Mouse (Mus musculus) midbrain, embryonic 14.5 days (tissue): ENCODE measurements around the gene Vwa5b1. TPM values are rescaled to one million over a fixed set of nuclear protein-coding genes. Genes with fewer than 3 reads are reported as not detected.
A peak's percentile ranks its signal among the peaks of the same experiment; 100 is the strongest.

ENCODE experiments used
- ATAC-seq: fragments of 200-750 bp; cut with Nextera tagmentation; 2 replicates; pipeline ENCODE4 v1.8.0; 2017; ENCODE audit warnings: moderate number of reproducible peaks, moderate library complexity; ENCODE audit not compliant: low FRiP score, low TSS enrichment
- DNase-seq: peaks from one replicate; pipeline ENCODE4 v3.0.0-alpha.2; 2015
- H3K27ac ChIP-seq: fragments of 300-500 bp; sonication (generic); replicated peaks from 2 replicates; pipeline ENCODE4 v1.5.1; 2014; ENCODE audit warnings: mild to moderate bottlenecking, low read depth, low read length, moderate library complexity
- H3K27me3 ChIP-seq: fragments of 300-500 bp; sonication (generic); 2 replicates; pipeline ENCODE4 v1.6.1; 2014; ENCODE audit warnings: low read length, control low read depth, mixed read lengths; ENCODE audit not compliant: control insufficient read depth, insufficient read depth
- H3K36me3 ChIP-seq: fragments of 300-500 bp; sonication (generic); 2 replicates; pipeline ENCODE4 v1.6.1; 2014; ENCODE audit warnings: low read length, control low read depth; ENCODE audit not compliant: control insufficient read depth, insufficient read depth
- H3K4me1 ChIP-seq: fragments of 300-500 bp; sonication (generic); 2 replicates; pipeline ENCODE4 v1.6.1; 2014; ENCODE audit warnings: mild to moderate bottlenecking, antibody characterized with exemption, low read length, control low read depth; ENCODE audit not compliant: control insufficient read depth, insufficient read depth
- H3K4me2 ChIP-seq: fragments of 300-500 bp; sonication (generic); 2 replicates; pipeline ENCODE4 v1.6.1; 2014; ENCODE audit warnings: mild to moderate bottlenecking, low read length, moderate library complexity
- H3K4me3 ChIP-seq: fragments of 300-500 bp; sonication (generic); replicated peaks from 2 replicates; pipeline ENCODE4 v1.5.1; 2014; ENCODE audit warnings: low read depth, low read length
- H3K9ac ChIP-seq: fragments of 300-500 bp; sonication (generic); replicated peaks from 2 replicates; pipeline ENCODE4 v1.6.1; 2014; ENCODE audit warnings: mild to moderate bottlenecking, low read length, moderate library complexity
- H3K9me3 ChIP-seq: fragments of 300-500 bp; sonication (generic); 2 replicates; pipeline ENCODE4 v1.6.1; 2016; ENCODE audit warnings: low read length, control low read depth, mixed read lengths; ENCODE audit not compliant: control insufficient read depth
- WGBS: fragments of 180-500 bp; shearing (Covaris S2); extraction: QIAGEN DNeasy Blood & Tissue Kit; methylation state at CpG from one replicate; pipeline ENCODE4 v1.1.7; 2014; 5-methylcytosine and 5-hydroxymethylcytosine counted together
- polyA plus RNA-seq: library from polyadenylated mRNA; unstranded; fragments of >200 nt; fragmentation: Nextera tagmentation; extraction: Ambion mirVana; gene quantifications from 2 replicates; pipeline ENCODE4 v1.2.1, GENCODE M21; 2014

Gene Vwa5b1
- 1.2 and 1.6 TPM in 2 replicates for polyA plus RNA-seq

GRCm38 (mm10) chr4:138635428-138636145 is at the start of gene Vwa5b1:
Gene Vwa5b1, minus strand, starts transcription at chr4:138635884.
- Histone ChIP-seq H3K4me2 (peak within 1 kb of the TSS; percentile 22; the same call in 1 of the 2 replicates), H3K36me3 (no peaks in the 10 kb centered on the region), H3K27me3 (no peaks in the 10 kb centered on the region), H3K27ac (peak within 1 kb of the TSS; percentile 45), H3K4me3 (no peak within 1 kb of the TSS), H3K4me1 (peaks cover 10% of the 10 kb centered on the region), H3K9me3 (no peaks in the 10 kb centered on the region), H3K9ac (no peak within 1 kb of the TSS; the same call in 1 of the 2 replicates)
- ATAC-seq: peak; percentile 27; the same call in 1 of the 2 replicates
- DNase-seq: peak; percentile 67
- WGBS: 17% methylated on average over 8 of the region's 8 CpGs

- Histone ChIP-seq H3K4me3 (no peak overlapping the region), H3K9ac (no peak overlapping the region), H3K4me1 (peaks cover 9% of the 10 kb centered on the region; the same call in 1 of the 2 replicates), H3K36me3 (no peaks in the 10 kb centered on the region), H3K27me3 (no peaks in the 10 kb centered on the region), H3K4me2 (no peak overlapping the region), H3K27ac (peak overlapping the region; percentile 46; the same call in 1 of the 2 replicates), H3K9me3 (no peaks in the 10 kb centered on the region)
- peak; percentile 28 for DNase-seq
- no peak for ATAC-seq
- 34% methylated on average over 2 of the region's 2 CpGs for WGBS
These were observed 47.1 kb upstream of the Vwa5b1 start for GRCm38 (mm10) chr4:138682760-138683159.

GRCm38 (mm10) chr4:138680124-138680523 is 44.4 kb upstream of the Vwa5b1 start:
- Histone ChIP-seq H3K4me2 (no peak overlapping the region), H3K27ac (no peak overlapping the region), H3K9me3 (no peaks in the 10 kb centered on the region), H3K4me3 (no peak overlapping the region), H3K36me3 (no peaks in the 10 kb centered on the region), H3K4me1 (peaks cover 13% of the 10 kb centered on the region; the same call in 1 of the 2 replicates), H3K9ac (no peak overlapping the region), H3K27me3 (no peaks in the 10 kb centered on the region)
- whole genome bisulfite sequencing: 77% methylated on average over 4 of the region's 4 CpGs
- no peak for DNase-seq
- ATAC-seq: no peak

GRCm38 (mm10) chr4:138677579-138677978 is 41.9 kb upstream of the Vwa5b1 start:
- Histone ChIP-seq H3K4me1 (peaks cover 9% of the 10 kb centered on the region; the same call in 1 of the 2 replicates), H3K36me3 (no peaks in the 10 kb centered on the region), H3K4me3 (peak overlapping the region; percentile 22), H3K4me2 (peak overlapping the region; percentile 55), H3K9ac (no peak overlapping the region), H3K27ac (0 out of 2 replicates have a peak overlapping the region, but pooled peaks have one; percentile 26), H3K27me3 (no peaks in the 10 kb centered on the region), H3K9me3 (no peaks in the 10 kb centered on the region)
- no peak for ATAC-seq
- peak; percentile 95 for DNase-seq
- 23% methylated on average over 16 of the region's 16 CpGs for WGBS

- no peak for ATAC-seq
These were observed 40.8 kb upstream of the Vwa5b1 start for GRCm38 (mm10) chr4:138676480-138676879.

GRCm38 (mm10) chr4:138672160-138672559 is 36.5 kb upstream of the Vwa5b1 start:
- 34% methylated on average over 4 of the region's 4 CpGs for WGBS
- H3K4me3 ChIP-seq: no peak overlapping the region
- ATAC-seq: peak; percentile 27; the same call in 1 of the 2 replicates
- no peaks in the 10 kb centered on the region for H3K36me3 ChIP-seq
- peak overlapping the region; percentile 43 for H3K27ac ChIP-seq
- DNase-seq: peak; percentile 56
- H3K4me2 ChIP-seq: no peak overlapping the region
- no peaks in the 10 kb centered on the region for H3K27me3 ChIP-seq
- no peak overlapping the region for H3K9ac ChIP-seq
- no peaks in the 10 kb centered on the region for H3K4me1 ChIP-seq
- no peaks in the 10 kb centered on the region for H3K9me3 ChIP-seq

More at GRCm38 (mm10) chr4:138676480-138676879, 40.8 kb upstream of the Vwa5b1 start:
- Histone ChIP-seq H3K36me3 (no peaks in the 10 kb centered on the region), H3K4me2 (no peak overlapping the region), H3K27ac (no peak overlapping the region), H3K9ac (no peak overlapping the region), H3K9me3 (no peaks in the 10 kb centered on the region), H3K27me3 (no peaks in the 10 kb centered on the region), H3K4me1 (0 out of 2 replicates have a peak, but pooled peaks cover 7% of the 10 kb centered on the region), H3K4me3 (no peak overlapping the region)
- WGBS: 13% methylated on average over 16 of the region's 16 CpGs
- DNase-seq: peak; percentile 35

GRCm38 (mm10) chr4:138670093-138670889 is 34.6 kb upstream of the Vwa5b1 start:
- Histone ChIP-seq H3K27me3 (no peaks in the 10 kb centered on the region), H3K36me3 (no peaks in the 10 kb centered on the region), H3K4me1 (no peaks in the 10 kb centered on the region), H3K27ac (no peak overlapping the region), H3K9ac (no peak overlapping the region), H3K4me3 (no peak overlapping the region), H3K4me2 (no peak overlapping the region), H3K9me3 (no peaks in the 10 kb centered on the region)
- DNase-seq: no peak
- no peak for ATAC-seq
- WGBS: 88% methylated on average over 11 of the region's 11 CpGs

GRCm38 (mm10) chr4:138666521-138666920 is 30.8 kb upstream of the Vwa5b1 start:
- Histone ChIP-seq H3K27ac (no peak overlapping the region), H3K9me3 (no peaks in the 10 kb centered on the region), H3K9ac (no peak overlapping the region), H3K4me1 (no peaks in the 10 kb centered on the region), H3K4me3 (no peak overlapping the region), H3K4me2 (no peak overlapping the region), H3K27me3 (no peaks in the 10 kb centered on the region), H3K36me3 (no peaks in the 10 kb centered on the region)
- DNase-seq (no peak), ATAC-seq (no peak)
- 81% methylated on average over 10 of the region's 10 CpGs for WGBS
